Mouse (Mus musculus) cerebellum, adult 8-10 months (tissue): ENCODE measurements at regions not wholly inside any gene's neighbourhood (a gene's known extent, or its start where the extent isn't known, plus 50 kb on each side); places are given as distances from the start of the nearest gene placed in this dataset.
A peak's percentile ranks its signal among the peaks of the same experiment; 100 is the strongest.

ENCODE experiments used
- DNase-seq: peaks from one replicate; pipeline ENCODE4 v3.0.0; 2022

DNA sequence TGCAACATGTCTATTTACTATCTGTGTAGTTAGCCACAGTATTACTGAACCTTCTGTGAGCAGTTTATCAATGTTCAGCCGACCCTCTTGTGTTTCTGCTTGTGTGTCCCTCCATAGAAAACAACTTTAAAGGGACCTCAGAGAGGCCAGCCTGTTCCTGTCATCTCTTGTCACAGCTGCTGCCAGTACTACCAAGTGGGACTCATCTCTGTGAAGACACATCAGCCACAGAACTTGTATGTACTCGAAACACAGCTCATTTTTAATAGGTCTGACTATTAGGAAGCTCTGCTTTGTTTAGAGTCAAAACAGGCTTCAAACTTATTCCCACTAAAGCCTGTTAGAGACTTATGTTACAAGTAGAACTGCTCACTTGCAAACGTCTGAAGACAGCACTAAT is 549.1 kb upstream of the Camk1g start:
- DNase-seq = no peak

DNA sequence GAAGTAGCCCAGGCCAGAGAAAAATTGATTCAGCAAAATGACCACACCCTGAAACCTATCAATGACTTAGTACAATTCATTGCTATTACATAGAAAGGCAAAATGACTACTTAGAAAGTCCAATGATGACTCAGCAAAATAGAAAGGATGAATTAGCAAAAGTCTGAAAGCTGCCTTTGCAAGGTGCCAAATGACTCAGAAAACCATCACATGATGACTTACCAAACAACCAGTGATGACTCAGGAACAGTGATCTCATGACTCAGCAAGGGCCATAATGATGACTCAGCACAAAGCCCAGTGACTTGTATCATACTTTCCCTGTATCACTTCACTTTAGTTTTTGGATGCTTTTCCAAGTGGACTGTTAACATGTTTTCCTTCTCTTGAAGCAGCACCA is 535.6 kb upstream of the Camk1g start:
- no peak for DNase-seq

DNA sequence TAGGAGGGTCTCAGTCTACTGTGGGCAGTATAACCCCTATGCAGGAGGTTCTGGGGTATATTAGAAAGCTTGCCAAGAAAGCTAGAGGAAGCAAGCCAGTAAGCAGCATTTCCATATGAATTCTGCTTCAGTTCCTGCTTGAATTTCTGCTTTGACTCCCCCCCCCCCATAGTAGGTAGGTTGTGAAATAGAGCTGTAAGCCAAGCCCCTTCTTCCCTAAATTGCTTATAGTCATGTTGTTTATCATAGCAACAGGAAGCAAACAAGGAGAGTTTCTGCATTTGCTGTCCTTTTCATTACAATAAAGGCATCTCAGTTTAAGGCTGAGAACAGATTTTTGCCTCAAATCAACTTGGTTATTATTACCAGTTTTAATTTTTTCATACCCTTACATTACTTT is 524.0 kb upstream of the Camk1g start:
- no peak for DNase-seq

DNA sequence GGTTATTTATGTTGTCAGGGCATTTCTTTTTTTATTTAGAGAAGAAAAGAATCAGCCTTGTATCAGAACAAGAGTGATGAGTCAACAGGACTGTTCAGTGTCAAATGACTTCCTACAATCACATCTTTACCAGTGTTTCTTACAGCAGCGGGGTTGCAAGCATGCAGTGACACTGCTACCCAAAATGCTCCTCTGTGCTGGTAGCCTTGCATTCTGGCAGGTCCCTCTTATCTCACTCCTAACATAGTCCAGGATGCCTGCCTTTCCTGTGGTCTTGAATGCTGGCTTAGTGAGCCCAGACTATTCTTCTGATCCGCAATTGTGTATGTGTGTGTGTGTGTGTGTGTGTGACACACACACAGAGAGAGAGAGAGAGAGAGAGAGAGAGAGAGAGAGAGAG is 506.4 kb upstream of the Camk1g start:
- no peak for DNase-seq

DNA sequence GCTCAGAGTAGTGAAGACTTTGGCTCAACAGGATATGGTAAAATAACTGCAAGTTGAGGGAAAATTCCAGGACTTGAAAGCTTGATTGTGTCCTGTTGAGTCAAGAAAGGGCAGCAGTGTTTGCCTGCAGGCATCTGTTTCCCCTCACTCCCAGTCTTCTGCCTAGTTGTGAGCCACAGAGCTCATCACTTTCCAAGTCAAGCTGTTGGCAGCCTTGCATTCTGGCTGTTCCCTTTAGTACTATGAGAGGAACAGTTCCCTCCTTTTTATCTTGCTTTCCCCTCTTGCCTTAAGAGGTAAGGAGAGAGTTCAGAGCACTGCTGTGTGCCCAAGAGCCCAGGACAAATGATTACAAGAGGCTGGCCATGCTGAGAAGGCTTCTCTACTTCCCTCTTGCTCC is 506.0 kb upstream of the Camk1g start:
- no peak for DNase-seq

DNA sequence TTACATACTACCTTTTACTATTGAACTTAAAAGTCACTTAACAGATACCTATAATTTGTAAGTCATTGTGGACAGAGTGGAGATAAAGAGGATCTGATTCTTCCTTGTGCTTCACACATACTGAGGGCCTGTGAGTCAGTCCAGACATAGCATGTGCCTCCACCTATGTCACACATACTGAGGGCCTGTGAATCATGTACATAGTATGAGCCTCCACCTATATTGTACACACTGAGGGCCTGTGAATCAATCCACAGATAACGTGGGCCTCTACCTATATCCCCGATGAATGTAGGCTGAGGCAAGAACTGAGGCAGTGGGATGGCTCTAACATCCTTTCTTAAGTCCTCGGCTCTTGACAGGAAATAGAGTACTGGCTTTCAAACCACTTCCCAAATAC is 505.2 kb upstream of the Camk1g start:
- no peak for DNase-seq

DNA sequence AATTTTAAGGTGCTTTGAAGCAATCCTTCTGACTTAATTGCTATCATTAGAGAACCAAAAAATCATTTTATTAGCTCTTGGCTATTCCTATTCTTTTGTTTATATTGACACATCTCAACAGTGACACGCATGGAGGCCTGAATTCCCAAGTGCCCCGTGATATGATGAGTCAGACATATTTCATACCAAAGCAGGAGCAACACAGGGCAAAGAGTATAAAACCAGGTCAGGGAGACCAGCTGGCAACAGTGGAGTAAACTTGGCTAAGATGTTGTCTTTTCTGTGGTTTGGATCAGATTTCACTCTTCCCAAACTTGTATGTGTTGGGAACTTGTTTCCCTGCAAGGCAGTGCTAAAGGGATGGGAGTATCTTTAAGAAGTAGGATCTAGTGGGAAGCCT is 500.6 kb upstream of the Camk1g start:
- no peak for DNase-seq

DNA sequence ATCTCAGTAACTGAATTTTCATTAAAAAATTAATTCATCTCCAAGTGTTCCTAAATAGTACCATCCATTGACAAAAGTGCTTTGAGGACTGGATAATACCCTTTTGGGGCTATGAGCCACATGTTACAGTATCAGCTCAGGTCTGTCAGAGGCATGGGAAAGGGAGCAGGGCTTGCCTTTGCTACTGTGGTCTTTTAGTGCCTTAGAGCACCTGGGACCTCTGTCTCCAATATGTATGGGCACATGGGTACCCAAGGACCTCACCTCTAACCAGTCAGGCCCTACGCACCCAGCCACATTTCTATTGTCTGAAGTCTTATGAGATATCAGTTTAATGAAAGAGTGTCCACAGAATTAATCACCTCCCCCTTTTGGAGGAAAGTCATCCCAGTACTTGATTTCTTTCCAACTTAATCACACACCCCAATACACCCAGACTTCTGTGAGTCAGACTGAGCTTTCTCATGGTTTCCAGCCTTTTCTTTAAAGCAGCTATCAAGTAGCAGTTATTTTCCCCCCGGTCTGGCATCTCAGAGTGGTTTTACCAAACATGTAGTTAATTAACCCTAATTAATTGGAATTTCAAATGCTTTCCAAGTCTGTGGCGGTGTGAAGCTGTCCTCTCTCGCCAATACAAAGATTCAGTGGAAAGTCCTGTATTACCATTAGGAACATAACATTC is 498.7 kb upstream of the Camk1g start:
- DNase-seq = no peak

DNA sequence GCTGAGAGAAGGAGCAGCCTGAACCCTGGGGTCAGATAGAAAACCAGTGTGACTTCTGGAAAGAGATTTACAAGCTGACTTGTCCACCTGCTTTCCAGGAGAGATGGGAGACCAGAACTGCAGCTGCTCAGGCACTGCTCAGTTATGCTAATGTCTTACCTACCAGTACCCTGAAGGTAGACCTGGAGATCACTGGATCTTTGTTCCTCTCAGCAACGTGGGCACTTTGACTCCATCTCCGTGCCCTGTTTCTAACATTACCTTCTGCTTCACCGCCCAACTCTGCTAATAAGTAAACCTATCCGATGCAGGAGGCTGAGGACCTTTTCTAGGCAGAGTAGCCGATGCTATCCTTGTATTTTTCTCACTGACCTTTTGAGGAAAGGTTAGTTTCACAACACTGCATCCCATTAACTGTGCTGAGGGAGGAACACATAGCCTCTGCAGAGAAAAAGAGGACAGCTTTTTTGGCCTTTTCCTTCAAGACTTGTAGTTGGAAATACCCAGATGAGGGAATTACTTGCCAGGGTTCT is 490.7 kb upstream of the Camk1g start:
- DNase-seq = no peak

DNA sequence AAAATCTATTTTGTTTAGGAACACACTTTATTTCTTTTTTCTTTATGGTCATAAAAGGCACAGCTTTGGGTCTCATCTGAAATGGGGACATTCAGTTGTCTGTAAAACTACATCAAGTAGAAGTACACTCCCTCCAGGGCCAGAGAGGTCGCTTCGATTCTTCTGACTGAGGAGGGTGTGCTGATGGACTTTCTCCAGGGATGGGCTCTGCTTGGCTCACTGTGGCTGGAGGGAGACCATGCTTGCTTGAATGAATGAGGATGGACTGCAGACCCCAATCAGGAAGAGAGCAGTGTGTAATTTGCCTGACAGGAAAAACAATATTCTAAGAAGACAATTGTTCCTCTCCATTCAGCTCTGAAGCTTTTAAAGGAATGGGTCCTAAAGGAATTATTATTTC is 490.3 kb upstream of the Camk1g start:
- no peak for DNase-seq

DNA sequence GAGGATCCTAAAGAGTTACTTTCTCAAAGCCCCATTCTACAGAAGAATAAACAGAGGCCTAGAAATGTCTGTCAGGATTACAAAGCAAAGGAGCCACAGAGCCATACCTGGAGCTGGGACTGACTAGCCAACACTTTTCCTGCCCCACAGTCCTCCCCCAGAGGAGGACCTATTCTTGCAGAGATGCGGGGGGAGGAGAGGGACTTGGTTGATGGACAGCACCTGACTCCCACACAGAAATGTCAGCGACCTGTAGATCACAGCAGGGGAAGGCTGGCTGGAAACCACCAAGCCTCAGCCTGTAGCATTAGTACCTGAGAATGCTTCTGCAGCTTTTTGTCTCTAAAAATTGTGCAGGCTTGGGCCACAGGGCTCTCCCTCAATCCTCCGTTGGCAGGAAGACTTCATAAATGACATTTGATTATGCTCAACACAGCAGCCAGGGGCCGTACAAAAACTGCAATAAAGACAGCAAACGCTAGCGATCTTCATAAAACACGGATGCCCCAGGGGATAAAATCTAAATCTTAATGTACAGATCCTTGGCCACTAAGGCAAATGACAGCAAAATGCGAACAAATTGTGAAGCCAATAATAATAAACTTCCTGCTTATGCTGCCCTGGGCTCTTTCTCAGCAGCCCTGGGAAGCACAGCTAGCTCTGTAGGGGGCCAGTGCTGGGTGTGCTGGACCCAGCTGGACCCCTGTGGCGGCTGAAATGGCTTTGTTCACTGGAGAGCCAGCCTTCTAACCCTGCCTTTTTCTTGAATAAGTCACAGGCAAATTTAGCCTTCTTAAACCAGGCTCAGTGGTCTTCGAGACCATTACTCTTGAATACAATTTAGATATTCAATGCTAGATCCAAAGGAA is 489.4 kb upstream of the Camk1g start:
- no peak for DNase-seq

DNA sequence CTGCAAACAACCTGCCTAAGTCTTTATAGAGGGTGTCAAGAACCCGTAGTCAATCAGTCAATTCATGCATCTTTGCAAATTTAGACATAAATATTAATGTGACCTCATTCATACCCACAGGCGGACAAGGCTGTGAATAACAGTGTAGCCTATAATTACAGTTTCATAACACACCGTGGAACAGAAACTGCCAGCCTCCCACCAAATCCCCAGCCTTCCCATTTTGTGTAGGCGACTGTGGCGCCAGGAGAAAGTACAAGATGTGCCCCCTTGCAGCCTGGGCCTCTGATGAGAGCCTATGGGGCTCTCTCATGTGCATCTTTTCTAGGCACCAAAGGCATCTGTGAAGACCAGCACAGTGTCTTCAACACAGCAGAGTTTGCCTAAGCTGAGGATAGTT is 477.8 kb upstream of the Camk1g start:
- DNase-seq = no peak

DNA sequence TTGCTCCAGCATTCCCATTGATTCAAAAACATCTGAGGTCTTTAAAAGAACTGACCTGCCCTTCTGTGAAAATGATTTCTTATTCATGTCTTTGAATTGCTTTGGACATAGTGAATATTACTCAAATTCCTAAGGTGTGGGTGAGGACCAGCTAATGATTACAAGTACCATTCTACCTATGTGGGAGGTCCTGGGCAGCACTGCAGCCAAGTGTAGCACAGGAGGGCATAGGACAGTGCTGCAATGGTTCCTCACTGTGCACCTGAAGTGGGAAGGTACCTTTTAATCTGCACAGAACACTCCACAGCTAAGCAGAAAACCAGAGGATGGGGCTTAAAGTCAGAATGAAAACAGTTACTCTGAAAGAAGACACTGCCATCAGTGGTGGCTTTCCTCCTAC is 474.8 kb upstream of the Camk1g start:
- no peak for DNase-seq

DNA sequence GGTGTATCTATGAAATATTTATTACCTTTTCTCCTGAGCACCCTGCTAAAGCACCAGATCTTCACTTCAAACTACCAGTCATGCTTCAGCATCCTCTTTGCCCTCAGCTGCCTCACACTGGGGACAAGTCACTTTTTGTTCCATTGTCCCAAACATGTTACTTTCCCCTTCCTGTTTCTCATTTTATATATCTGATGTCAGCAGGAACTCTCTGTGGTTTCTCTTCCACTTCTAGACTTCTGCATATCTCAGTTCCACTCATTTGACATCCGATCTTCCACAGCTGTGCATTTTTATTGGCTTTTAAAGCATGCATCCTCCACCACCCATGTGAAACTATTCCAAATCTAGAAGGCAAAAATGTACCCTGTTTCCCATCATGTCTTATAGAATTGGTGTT is 474.4 kb upstream of the Camk1g start:
- no peak for DNase-seq

DNA sequence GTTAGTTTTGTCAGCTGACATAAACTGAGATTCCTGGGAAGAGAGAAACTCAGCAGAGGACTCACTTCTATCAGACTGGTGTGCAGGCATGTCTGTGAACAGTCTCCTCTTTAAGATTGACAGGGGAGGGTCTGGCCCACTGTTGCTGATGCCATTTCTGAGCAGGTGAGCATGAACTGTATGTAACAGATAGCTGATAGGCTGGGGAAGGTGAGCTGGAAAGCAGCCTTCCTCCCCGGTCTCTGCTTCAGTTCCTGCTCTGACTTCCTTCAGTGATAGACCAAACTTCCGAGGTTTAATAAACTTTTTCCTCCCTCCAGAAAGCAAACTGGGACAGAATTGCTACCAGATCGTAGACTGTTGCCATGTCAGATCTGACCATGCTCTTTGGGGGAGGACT is 430.9 kb upstream of the Camk1g start:
- no peak for DNase-seq

DNA sequence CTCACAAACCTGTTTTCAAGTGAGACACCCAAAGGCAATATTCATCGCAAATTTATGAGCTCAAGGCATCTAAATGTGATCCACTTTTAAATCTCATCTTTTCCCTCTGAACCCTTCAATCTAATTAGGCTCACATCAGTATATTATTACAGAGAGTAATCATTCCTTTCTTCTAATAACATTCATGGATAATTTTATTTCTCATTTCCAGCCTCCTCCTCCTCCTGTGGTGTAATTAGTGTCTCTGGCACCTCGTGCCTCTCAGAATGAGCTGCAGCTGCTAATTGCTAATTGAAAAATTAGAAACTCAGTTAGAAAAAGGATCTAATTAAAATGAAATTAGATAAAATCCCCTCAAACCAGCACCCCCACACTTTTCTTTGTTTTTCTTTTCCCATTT is 420.5 kb upstream of the Camk1g start:
- DNase-seq = no peak

DNA sequence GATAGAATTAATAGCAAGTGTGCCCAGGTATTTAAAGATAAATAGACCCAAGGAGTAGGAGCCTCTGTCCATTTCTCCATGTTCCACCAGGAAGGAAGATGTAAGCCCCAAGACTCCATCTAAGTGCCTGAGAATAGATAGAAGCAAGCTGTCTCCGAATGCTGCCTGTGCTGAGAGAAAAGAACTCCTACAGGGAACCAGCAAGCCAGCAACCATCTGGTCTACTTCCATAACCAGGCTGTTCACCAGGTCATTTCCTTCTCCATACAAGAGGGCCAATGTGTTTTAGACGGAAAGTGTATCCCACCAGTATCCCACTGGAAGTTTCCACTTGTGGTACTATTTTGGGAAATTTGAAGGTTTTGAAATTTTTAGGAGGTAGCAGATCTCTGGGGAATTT is 418.4 kb upstream of the Camk1g start:
- DNase-seq = peak; percentile 62

DNA sequence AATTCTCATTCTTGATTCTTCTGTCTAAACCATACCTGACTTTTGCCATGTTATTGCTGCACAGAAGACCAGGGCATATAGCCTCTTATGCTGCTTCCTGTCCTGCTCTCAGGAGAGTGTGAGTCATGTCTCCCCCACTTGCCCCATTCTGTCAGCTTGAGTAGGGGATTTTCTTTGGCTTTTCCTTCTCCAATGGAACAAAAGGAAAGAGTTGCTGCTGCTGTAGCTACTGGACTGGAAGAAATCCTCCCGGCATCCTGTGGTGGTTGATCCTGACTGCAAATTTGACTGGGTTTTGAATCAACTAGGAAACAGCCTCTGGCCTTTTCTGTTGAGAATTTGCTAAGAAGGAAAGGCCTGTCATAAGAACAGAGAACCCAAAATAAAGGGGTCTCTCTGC is 417.3 kb upstream of the Camk1g start:
- no peak for DNase-seq

DNA sequence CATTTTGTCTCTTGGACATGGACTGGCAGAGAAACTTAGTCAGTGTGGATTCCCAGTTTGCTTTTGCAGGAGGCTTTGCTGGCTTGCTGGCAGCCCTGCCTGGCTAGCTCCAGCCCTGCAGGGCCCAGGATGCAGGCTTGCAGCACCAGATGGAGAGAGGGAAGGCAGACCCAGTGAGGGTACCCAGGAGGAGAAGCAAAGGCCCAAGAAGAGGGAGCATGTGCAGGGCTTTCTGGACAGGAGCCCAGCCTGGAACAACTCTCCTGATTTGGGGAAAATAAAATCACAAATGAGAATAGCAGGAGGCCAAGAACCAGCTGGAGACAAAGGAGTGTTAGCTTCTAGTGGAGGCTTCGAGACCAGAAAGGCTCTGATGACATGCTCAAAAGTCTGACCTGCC is 414.9 kb upstream of the Camk1g start:
- peak; percentile 91 for DNase-seq

DNA sequence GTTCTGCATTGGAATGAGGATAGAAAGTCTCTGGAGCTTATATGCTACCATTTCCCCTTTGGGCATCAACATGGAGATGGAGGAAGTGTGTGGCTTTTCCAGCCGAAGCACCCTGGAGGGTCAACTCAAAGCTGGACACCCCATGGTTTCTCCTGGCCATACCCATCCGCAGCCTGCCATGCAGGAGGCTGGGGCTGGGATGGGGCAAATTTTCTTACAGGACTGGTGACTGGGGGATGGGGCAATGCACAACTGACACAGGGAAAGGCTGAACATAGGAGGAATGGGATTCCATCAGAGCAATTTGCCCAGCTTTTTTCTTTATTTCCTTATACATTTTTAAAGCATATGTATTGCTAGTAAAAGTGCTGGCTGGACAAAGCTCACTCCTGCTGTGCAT is 414.4 kb upstream of the Camk1g start:
- no peak for DNase-seq

DNA sequence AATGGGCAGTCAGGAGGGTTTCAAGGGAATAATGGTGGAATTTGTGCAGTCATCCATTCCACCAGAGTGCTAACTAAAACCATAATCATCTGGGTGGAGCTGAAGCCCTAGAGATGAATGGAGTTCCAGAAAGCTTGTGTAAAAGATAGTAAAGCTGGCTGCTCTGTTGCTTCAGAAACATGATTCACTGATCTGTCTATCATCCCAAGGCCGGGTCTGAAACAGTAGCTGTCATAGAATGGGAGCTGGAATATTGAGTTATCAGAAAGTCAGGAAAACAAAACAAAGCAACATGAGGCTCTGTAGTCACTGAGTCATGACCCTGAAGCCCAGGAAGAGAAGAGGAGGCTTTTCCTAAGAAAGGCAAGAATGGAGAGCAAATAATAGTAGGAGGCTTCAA is 408.1 kb upstream of the Camk1g start:
- no peak for DNase-seq

DNA sequence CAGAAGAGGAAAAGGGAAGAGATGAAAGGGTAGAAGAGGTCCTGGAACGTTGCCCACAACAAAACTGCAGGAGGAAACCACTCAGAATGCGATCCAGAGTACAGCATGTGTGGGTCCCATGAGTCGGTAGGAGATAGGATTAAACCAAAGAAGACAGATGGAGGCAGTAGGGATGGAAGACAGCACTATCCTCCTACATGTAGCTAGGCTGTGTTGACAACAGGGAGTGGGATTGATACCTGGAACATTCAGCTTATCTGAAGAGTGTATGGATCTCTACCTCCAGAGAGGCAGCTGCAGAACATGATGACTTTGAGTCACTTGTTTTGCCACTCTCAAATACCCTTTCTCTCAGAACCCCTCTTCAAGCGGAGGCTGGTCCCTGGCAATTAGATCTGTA is 399.4 kb upstream of the Camk1g start:
- no peak for DNase-seq

DNA sequence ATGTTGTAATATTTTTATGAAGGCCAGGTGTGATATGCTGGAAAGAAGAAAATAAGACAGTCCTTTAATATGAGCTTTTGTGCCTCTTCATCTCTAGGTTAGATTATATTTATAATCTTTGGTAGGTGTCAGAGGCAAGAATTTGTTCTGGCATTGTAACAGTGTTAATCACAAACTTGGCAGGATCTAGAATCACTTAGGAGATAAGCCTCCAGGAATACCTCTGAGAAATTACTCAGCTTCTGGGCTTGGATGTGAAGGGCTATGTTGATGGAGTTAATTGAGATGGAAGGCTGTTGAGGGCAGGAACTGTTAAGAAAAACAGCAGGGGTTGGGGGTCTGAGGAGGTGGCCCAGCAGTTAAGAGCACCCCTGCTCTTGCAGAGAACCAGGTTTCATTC is 394.0 kb upstream of the Camk1g start:
- DNase-seq = no peak

DNA sequence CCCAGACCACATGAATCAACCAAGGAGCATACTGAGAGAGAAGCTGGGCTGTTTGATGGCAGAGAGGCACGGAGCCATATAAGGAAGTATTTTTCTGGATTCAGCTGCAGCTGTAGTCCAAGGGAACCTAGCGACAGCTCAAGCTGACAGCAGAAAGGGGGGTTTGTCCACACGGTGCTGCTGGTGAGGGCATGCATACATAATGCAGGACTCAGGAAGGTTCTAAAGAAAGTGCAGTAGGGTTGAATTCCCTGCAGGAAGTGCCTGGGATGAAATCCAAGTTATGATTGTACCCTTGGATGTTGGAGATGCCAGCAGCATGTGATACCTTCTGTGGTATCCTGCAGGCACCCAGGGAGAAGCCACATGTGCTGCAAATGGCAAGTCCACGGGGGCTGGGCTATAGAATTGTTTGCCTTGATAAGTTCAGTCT is 381.7 kb upstream of the Camk1g start:
- DNase-seq = peak; percentile 69

DNA sequence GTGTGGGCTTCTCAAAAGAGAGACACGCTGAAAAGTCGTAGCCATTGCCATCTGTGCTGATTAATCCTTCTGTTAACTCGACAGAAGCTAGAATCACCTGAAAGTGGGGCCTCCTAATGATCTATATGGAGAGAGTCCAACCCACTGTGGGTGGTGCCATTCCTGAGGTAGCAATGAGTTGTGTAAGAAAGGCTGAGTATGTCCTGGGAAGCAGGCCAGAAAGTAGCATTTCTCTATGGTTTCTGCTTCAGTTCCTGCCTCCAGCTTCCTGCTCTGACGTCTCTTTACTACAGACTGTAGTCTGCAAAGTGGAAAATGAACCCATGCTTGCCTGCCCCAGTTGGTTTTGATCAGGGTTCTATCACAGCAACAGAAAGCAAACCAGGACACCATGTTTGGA is 380.8 kb upstream of the Camk1g start:
- DNase-seq = no peak
